Mouse (Mus musculus): ENCODE measurements around the gene Sgip1. TPM values are rescaled to one million over a fixed set of nuclear protein-coding genes. Genes with fewer than 3 reads are reported as not detected.

Sgip1 gene
- polyA plus RNA-seq, 1 experiment from 2014 or later, result 0.44 TPM

GRCm38 (mm10) chr4:102991685-102992084, 250.6 kb downstream of the Sgip1 start:
- in situ Hi-C loops (cut with MboI; ENCODE audit: low pct_unique_long_range_greater_than_20kb), result no loop called here
- ChIA-PET CTCF (no interaction called here), POLR2A (no interaction called here)
- no peak for TF ChIP-seq CTCF (IDR thresholded peaks at IDR 0.05)
- DNase-seq (ENCODE audit: low read depth, low spot score), result no peak
- ATAC-seq, result no peak
- no peaks in the 10 kb centered on the region for H3K27me3 ChIP-seq

DNA sequence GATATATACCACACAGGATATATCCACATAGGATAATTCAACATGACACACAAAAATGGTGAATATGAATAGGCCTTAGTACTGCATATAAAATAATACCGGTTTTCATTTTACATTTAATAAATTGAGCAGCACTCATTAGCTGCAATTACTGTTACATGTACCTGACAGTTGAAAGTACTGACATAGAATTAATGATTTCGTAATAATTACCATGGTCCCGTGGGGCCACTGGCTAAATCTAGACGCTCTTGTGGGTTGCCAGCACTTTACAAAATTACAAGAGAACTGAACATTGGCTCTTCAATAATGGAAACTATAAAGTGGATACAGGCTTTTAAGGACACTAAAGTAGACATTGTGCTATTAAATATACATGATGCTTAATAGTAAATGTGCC, 263.6 kb downstream of the Sgip1 start:
- ATAC-seq, result no peak
- POLR2A ChIA-PET, result no interaction called here
- peaks cover 16% of the 10 kb centered on the region for H3K27me3 ChIP-seq
- CTCF ChIA-PET, result no interaction called here
- DNase-seq (ENCODE audit: low read depth, low spot score), result no peak
- in situ Hi-C loops (cut with MboI; ENCODE audit: low pct_unique_long_range_greater_than_20kb), result no loop called here
- TF ChIP-seq CTCF (IDR thresholded peaks at IDR 0.05), result no peak

GRCm38 (mm10) chr4:103005190-103005945, 264.3 kb downstream of the Sgip1 start:
- DNase-seq (ENCODE audit: low read depth, low spot score), result no peak
- H3K27me3 ChIP-seq, result peaks cover 16% of the 10 kb centered on the region
- ChIA-PET POLR2A (no interaction called here), CTCF (interaction anchor here (1.9 kb wide), 1 partner anchor 18 kb away, joined by 7 read pairs; no protein-coding TSS in a partner anchor)
- ATAC-seq, result no peak
- in situ Hi-C loops (cut with MboI; ENCODE audit: low pct_unique_long_range_greater_than_20kb), result no loop called here
- TF ChIP-seq CTCF (IDR thresholded peaks at IDR 0.05), result no peak

- ChIA-PET POLR2A (no interaction called here), CTCF (interaction anchor here (1.9 kb wide), 1 partner anchor 19 kb away, joined by 7 read pairs; no protein-coding TSS in a partner anchor)
- in situ Hi-C loops (cut with MboI; ENCODE audit: low pct_unique_long_range_greater_than_20kb), result no loop called here
- ATAC-seq (no peak), DNase-seq (ENCODE audit: low read depth, low spot score) (no peak)
- no peak for TF ChIP-seq CTCF (IDR thresholded peaks at IDR 0.05)
- peaks cover 11% of the 10 kb centered on the region for H3K27me3 ChIP-seq
These were observed 265.2 kb downstream of the Sgip1 start for GRCm38 (mm10) chr4:103006266-103006665.

GRCm38 (mm10) chr4:103006943-103007418, 265.9 kb downstream of the Sgip1 start:
- in situ Hi-C loops (cut with MboI; ENCODE audit: low pct_unique_long_range_greater_than_20kb), result no loop called here
- no peak for TF ChIP-seq CTCF (IDR thresholded peaks at IDR 0.05)
- ATAC-seq (peak; percentile 65), DNase-seq (ENCODE audit: low read depth, low spot score) (peak; percentile 71)
- H3K27me3 ChIP-seq, result peaks cover 11% of the 10 kb centered on the region
- ChIA-PET CTCF (interaction anchor here (1.9 kb wide), 1 partner anchor 20 kb away, joined by 7 read pairs; no protein-coding TSS in a partner anchor), POLR2A (interaction anchor here (0.7 kb wide), 1 partner anchor 979 kb away, joined by 3 read pairs; no protein-coding TSS in a partner anchor)

GRCm38 (mm10) chr4:103010734-103011133, 269.6 kb downstream of the Sgip1 start:
- DNase-seq (ENCODE audit: low read depth, low spot score) (no peak), ATAC-seq (no peak)
- H3K27me3 ChIP-seq, result no peaks in the 10 kb centered on the region
- in situ Hi-C loops (cut with MboI; ENCODE audit: low pct_unique_long_range_greater_than_20kb), result no loop called here
- POLR2A ChIA-PET, result no interaction called here
- no peak for TF ChIP-seq CTCF (IDR thresholded peaks at IDR 0.05)
- CTCF ChIA-PET, result no interaction called here

GRCm38 (mm10) chr4:103011823-103012222, 270.7 kb downstream of the Sgip1 start:
- no peak for DNase-seq (ENCODE audit: low read depth, low spot score)
- ChIA-PET CTCF (no interaction called here), POLR2A (interaction anchor here (0.6 kb wide), 1 partner anchor 154 kb away, joined by 3 read pairs; no protein-coding TSS in a partner anchor)
- in situ Hi-C loops (cut with MboI; ENCODE audit: low pct_unique_long_range_greater_than_20kb), result no loop called here
- no peak for TF ChIP-seq CTCF (IDR thresholded peaks at IDR 0.05)
- no peak for ATAC-seq
- H3K27me3 ChIP-seq, result no peaks in the 10 kb centered on the region

DNA sequence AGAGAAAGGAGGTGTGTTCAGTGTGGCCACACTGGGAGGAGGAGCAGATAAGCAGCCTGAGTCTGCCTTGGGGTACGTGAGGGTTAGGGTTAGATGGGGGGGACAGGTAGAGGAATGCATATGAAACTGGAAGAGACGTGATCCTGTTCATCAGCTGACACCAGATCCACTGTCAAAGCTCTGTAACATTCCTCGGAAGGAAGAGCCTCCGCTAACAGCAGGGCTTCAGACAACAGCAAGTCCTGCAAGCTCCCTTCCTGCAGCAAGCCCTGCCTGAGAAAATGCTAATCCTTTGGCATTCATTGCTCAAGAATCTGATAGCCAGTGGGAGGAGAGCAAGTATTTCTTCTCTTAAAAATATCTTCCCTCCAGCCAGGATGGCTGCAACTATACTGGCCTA, 272.4 kb downstream of the Sgip1 start:
- DNase-seq (ENCODE audit: low read depth, low spot score) (no peak), ATAC-seq (no peak)
- POLR2A ChIA-PET, result no interaction called here

More for the DNA sequence above, 272.4 kb downstream of the Sgip1 start:
- no peak for TF ChIP-seq CTCF (IDR thresholded peaks at IDR 0.05)
- CTCF ChIA-PET, result interaction anchor here (0.7 kb wide), 1 partner anchor 87 kb away, joined by 3 read pairs; no protein-coding TSS in a partner anchor
- H3K27me3 ChIP-seq, result no peaks in the 10 kb centered on the region
- in situ Hi-C loops (cut with MboI; ENCODE audit: low pct_unique_long_range_greater_than_20kb), result no loop called here

Other genes with a start within 250 kb of the Sgip1 start
- not detected for gene Tctex1d1, start 237.3 kb downstream of the Sgip1 start, polyA plus RNA-seq (2021)